Mouse (Mus musculus) embryonic fibroblast, embryonic 13.5 days (primary cell): ENCODE measurements around the gene B3gnt9. TPM values are rescaled to one million over a fixed set of nuclear protein-coding genes. Genes with fewer than 3 reads are reported as not detected.

ENCODE experiments used
- H3K27ac ChIP-seq: 2 replicates; pipeline ENCODE4 v1.5.1; 2012; ENCODE audit warnings: low read length, control low read depth, inconsistent platforms; ENCODE audit not compliant: insufficient read depth
- H3K4me1 ChIP-seq: 2 replicates; pipeline ENCODE4 v1.6.1; 2011; ENCODE audit warnings: low read length; ENCODE audit not compliant: control insufficient read depth, insufficient read depth
- H3K4me3 ChIP-seq: 2 replicates; pipeline ENCODE4 v1.5.1; 2011; ENCODE audit warnings: mild to moderate bottlenecking, control low read depth, low read length; ENCODE audit not compliant: insufficient read depth
- CTCF ChIP-seq: IDR thresholded peaks from 2 replicates; pipeline ENCODE4 v1.5.1; 2011; ENCODE audit warnings: mild to moderate bottlenecking, control low read depth, low read length, moderate library complexity, borderline replicate concordance; ENCODE audit not compliant: insufficient read depth
- POLR2A ChIP-seq: IDR thresholded peaks from 2 replicates; pipeline ENCODE4 v1.6.1; 2011; ENCODE audit warnings: low read depth, mild to moderate bottlenecking, control low read depth, low read length, moderate library complexity
- polyA plus RNA-seq: library from polyadenylated mRNA; stranded (reverse); fragments of >200 nt; gene quantifications from 2 replicates; pipeline ENCODE4 v1.2.4, GENCODE M21; 2011; ENCODE audit warnings: low read depth; ENCODE audit not compliant: missing spikeins, insufficient read length

The B3gnt9 gene
- polyA plus RNA-seq, 1 experiment = 33.2 TPM

DNA sequence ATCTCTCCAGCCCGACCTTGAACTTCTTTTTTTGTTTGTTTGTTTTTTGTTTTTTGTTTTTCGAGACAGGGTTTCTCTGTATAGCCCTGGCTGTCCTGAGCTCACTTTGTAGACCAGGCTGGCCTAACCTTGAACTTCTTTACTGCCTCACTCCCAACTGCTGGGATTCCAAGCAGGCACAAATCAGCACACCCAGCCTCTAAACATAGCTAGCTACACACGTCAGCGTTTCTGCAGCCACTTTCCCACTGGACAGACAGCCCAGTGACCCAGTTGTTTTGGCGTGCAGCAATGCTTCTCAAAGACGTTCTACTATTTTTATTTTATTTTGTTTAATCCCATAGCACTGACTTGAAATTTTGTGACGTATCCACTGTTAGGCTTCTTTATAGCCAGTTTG lies 31.1 kb downstream of the B3gnt9 start:
- no peaks in the 10 kb centered on the region; the same call in 1 of the 2 replicates for H3K4me1 ChIP-seq
- peak overlapping the region; percentile 69; the same call in 1 of the 2 replicates for H3K27ac ChIP-seq
- TF ChIP-seq POLR2A = no peak
- TF ChIP-seq CTCF = no peak
- no peak overlapping the region for H3K4me3 ChIP-seq

GRCm38 (mm10) chr8:105217926-105218522 lies 36.9 kb downstream of the B3gnt9 start:
- H3K27ac ChIP-seq = no peak overlapping the region
- no peaks in the 10 kb centered on the region for H3K4me1 ChIP-seq
- H3K4me3 ChIP-seq = no peak overlapping the region
- TF ChIP-seq CTCF (no peak), POLR2A (no peak)

DNA sequence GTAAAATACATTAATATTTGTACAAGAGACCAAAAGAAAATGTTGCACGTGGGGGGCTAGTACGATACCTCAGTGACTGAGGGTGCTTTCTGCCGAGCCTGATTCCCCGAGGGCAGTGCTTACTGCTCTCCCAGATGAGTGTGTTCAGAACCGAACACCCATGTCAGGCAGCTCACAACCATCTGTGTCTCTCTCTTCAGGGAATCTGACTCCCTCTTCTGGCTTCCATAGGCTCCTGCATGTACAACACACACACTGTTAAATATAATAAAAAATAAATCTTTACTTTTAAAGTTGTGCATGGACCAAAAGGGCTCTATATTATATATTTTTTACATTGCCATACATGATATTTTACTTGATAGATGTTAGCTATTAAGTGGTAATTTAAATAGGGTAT lies 40.8 kb downstream of the B3gnt9 start:
- H3K4me1 ChIP-seq = no peaks in the 10 kb centered on the region
- TF ChIP-seq POLR2A = no peak
- TF ChIP-seq CTCF = no peak
- no peak overlapping the region for H3K4me3 ChIP-seq
- H3K27ac ChIP-seq = no peak overlapping the region

- TF ChIP-seq POLR2A = no peak
- no peak for TF ChIP-seq CTCF
- H3K27ac ChIP-seq = no peak overlapping the region
- no peaks in the 10 kb centered on the region for H3K4me1 ChIP-seq
- no peak overlapping the region for H3K4me3 ChIP-seq
Observed at GRCm38 (mm10) chr8:105209153-105210110, 45.5 kb downstream of the B3gnt9 start.

DNA sequence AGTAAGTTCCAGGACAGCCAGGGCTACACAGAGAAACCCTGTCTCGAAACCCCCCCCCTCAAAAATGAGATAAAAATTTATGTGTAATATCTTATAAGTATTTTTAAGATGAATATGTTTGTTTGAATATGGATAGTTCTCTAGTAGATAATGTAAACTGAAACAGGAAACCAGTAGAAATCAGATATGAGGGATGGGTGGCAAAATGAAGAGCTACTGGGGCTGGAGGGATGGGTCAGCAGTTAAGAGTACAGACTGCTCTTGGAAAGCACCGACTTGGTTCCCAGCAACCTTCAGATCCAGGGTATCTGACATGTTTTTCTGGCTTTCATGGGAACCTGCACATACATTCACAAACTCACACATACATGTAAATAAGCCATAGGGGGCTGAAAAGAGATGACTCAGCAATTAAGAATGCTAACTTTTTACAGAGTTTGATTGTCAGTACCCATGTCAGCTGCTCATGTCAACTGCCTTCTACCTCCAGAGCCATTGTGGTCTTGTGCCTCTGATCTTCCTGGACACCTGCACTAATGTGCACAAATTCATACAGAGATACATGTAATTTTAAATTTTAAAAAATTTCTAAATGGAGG lies 47.2 kb downstream of the B3gnt9 start:
- H3K4me1 ChIP-seq = no peaks in the 10 kb centered on the region
- TF ChIP-seq POLR2A = no peak
- no peak for TF ChIP-seq CTCF
- no peak overlapping the region for H3K27ac ChIP-seq
- no peak overlapping the region for H3K4me3 ChIP-seq

GRCm38 (mm10) chr8:105206766-105207275 lies 48.1 kb downstream of the B3gnt9 start:
- Histone ChIP-seq H3K4me3 (no peak overlapping the region), H3K27ac (no peak overlapping the region), H3K4me1 (no peaks in the 10 kb centered on the region)
- TF ChIP-seq CTCF = no peak
- no peak for TF ChIP-seq POLR2A

- Histone ChIP-seq H3K27ac (no peak overlapping the region), H3K4me1 (no peaks in the 10 kb centered on the region), H3K4me3 (no peak overlapping the region)
- no peak for TF ChIP-seq CTCF
Observed at GRCm38 (mm10) chr8:105205748-105206147, 49.2 kb downstream of the B3gnt9 start.

Other genes starting within 250 kb of the B3gnt9 start
- gene Ces3a, start 206.6 kb downstream of the B3gnt9 start, polyA plus RNA-seq = not detected in 2 replicates
- not detected in 2 replicates for gene Ces3b, start 171.4 kb downstream of the B3gnt9 start, polyA plus RNA-seq
- not detected in 2 replicates for gene Ces4a, start 123.4 kb downstream of the B3gnt9 start, polyA plus RNA-seq
- 111 and 145 TPM in 2 replicates for gene Cbfb, start 84.5 kb downstream of the B3gnt9 start, polyA plus RNA-seq
- 19.5 and 24.7 TPM in 2 replicates for gene D230025D16Rik, start 30.0 kb downstream of the B3gnt9 start, polyA plus RNA-seq
- gene Tradd, start 9.5 kb upstream of the B3gnt9 start, polyA plus RNA-seq = 12.5 and 15.0 TPM in 2 replicates
- 3.9 and 4.3 TPM in 2 replicates for gene Fbxl8, start 9.5 kb upstream of the B3gnt9 start, polyA plus RNA-seq
- 1.2 and 1.7 TPM in 2 replicates for gene Hsf4, start 14.6 kb upstream of the B3gnt9 start, polyA plus RNA-seq
- 3.0 and 3.4 TPM in 2 replicates for gene Nol3, start 21.0 kb upstream of the B3gnt9 start, polyA plus RNA-seq
- 5.2 and 6.2 TPM in 2 replicates for gene 4931428F04Rik, start 34.7 kb upstream of the B3gnt9 start, polyA plus RNA-seq
- 0.55 TPM in 1 of 2 replicates, not detected in the other for gene Exoc3l, start 40.9 kb upstream of the B3gnt9 start, polyA plus RNA-seq
- 42.6 and 43.9 TPM in 2 replicates for gene E2f4, start 42.5 kb upstream of the B3gnt9 start, polyA plus RNA-seq
- 1.6 and 2.5 TPM in 2 replicates for gene Elmo3, start 50.4 kb upstream of the B3gnt9 start, polyA plus RNA-seq
- gene Lrrc29, start 71.1 kb upstream of the B3gnt9 start, polyA plus RNA-seq = 1.2 and 1.6 TPM in 2 replicates
- 54.3 and 69.1 TPM in 2 replicates for gene Tmem208, start 71.2 kb upstream of the B3gnt9 start, polyA plus RNA-seq
- gene Fhod1, start 92.8 kb upstream of the B3gnt9 start, polyA plus RNA-seq = 16.0 and 22.6 TPM in 2 replicates
- 8.9 and 10.3 TPM in 2 replicates for gene Slc9a5, start 93.7 kb upstream of the B3gnt9 start, polyA plus RNA-seq
- 3.7 and 3.9 TPM in 2 replicates for gene Plekhg4, start 118.1 kb upstream of the B3gnt9 start, polyA plus RNA-seq
- not detected in 2 replicates for gene Kctd19, start 158.3 kb upstream of the B3gnt9 start, polyA plus RNA-seq
- gene Lrrc36, start 158.4 kb upstream of the B3gnt9 start, polyA plus RNA-seq = not detected in 2 replicates
- gene Tppp3, start 216.4 kb upstream of the B3gnt9 start, polyA plus RNA-seq = 8.5 and 10.0 TPM in 2 replicates
- gene Zdhhc1, start 241.7 kb upstream of the B3gnt9 start, polyA plus RNA-seq = 21.5 and 24.7 TPM in 2 replicates